Mouse (Mus musculus) ZHBTc4 (cell line): ENCODE data around the gene Mtmr14.

Experiments used
- DNase-seq: peaks from one replicate; pipeline ENCODE4 v3.0.0-alpha.2; 2011; ENCODE audit warnings: low read depth, low spot score

Mtmr14 gene

DNA sequence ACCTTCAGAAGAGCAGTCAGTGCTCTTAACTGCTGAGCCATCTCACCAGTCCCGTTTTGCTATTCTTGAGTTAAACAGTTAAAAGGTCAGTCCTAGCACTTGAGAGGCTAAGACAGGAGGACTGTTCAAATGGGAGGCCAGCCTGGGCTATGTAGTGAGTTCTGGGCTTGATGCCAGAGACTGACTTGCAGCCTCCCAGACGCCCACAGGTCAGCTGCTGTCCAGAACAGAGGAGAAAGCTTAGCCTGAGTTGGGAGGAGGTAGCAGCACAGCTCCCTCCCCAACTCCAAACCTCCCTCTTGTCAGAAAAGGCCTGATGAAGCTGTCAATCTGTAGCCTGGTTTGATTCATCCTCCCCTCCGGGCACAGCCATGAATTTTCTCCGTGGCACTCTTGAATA lies 39.2 kb downstream of the Mtmr14 start:
- DNase-seq, result no peak

DNA sequence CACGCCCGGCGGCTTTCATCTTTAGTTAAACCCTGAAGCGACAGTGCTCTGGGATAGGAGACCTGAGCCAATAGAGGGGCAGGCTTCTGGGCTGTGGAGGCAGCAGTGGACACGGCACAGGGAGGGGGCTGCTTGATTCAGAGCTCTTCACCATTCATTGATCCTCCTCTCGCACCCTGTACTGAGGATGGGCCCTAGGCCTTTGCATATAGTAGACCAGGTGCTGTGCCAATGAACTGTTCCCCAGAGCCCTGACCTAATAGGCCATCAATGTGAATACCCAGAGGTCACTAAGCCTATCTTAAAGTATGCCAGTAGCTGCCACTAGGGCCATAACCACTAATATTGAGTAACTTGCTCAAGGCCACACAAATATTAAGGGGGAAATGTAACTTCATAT lies 44.0 kb downstream of the Mtmr14 start:
- DNase-seq, result no peak

DNA sequence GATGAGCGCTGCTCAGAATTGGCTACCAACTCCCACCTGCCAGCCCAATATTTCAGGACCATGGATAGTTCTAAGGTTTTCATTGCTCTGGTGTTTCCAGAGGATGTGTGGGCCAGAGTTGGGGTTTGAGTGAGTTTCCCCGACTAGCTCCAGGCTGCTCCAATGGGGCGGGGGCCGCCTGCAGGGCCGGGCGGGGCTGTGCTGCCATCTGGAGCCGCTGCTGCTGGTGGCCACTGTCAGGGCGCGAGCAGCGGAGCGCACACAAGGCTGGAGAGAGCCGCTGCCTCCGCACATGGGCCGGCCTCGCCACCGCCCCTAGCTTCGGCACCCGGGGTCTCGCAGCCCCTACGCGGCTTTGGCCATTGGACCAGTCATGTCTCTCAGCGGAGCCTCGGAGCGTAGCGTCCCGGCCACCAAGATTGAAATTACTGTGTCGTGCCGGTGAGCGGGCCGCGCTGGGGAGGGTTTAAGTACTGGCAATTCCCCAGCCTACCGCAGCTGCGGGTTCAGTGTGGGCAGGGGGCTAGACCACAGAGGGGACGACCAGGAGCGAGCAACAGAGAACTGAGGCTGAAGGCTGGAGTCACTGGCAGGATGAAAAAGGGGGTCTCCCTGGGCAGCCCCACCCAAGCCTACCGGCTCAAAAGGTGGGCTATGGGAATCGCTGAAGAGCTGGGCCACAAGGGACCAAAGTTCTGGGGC lies 44.6 kb downstream of the Mtmr14 start, which contains the start of gene Cpne9:
Gene Cpne9, plus strand, starts transcription at position 207 of the 702 bp plus-strand sequence.
- DNase-seq, result peak; percentile 82

DNA sequence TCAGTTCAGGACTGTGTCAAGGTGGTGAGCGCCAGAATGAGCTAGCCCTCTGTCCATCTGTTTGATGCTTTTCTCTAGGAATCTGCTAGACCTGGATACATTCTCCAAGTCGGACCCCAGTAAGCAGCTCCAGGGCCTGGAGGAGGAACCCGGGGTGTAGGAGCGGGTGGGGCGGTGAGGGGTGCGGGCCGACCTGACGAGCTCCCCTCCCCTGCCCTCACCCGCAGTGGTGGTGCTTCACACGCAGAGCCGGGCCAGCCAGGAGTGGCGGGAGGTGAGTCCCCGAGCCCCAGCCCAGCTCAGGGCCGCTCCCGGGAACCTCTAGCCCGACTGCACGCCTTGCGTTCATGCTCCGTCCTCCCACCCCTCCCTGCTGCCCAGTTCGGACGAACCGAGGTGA lies 45.3 kb downstream of the Mtmr14 start:
- DNase-seq, result no peak

DNA sequence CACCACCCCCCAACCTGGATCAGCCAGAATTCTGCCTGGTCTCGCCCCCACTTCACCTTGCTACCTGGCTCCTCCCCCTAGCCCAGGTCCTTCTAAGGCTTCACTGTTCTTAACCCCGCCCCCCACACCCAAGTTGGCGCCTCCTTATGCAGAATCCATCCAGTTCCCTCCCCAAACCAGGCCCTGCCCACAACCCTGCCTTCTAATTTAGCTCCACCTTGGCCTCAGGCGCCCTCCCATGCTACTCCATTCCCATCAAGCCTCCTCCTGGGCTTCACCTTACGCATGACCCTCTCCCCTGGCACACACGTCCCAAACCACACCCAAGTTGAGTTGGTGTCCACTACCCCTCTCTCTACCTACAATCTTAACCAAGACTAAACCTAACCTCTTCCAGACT lies 45.9 kb downstream of the Mtmr14 start:
- DNase-seq, result peak; percentile 96

DNA sequence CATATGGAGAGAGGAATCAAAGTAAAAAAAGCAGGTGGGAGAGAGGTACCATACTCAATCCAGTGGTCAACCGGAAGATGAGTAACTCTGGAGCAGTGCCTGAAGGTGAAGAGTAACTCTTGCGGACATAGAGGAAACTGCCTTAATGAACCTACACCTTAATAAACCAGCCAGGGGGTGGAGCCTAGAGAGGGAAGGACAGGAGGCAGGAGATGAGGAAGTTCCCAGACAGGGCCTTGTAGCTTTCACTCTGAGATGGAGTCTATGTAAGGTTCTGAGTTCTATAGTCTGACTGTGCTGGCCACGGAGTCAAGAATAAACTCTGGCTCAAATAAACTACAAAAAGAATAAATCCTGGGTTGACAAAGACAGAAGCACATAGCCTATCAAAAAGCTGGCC lies 47.3 kb downstream of the Mtmr14 start:
- no peak for DNase-seq

DNA sequence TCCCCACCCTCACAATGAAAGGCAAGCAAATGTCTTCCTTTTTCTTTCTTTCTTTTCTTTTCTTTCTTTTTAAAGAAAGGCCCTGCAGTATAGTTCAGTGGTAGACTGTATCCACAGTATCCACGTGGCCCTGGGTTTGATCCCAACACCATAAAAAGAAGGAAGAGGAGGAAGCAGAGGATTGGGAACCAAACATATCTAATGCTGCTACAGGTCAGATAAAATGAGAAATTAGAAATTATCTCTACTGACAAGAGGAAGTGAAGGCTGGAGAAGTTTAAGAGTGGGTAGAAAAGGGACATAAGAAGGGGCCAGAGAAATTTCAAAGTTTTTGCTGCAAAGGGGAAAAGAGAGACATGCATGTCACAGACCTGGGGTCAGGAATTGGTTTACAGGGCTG lies 48.7 kb downstream of the Mtmr14 start:
- no peak for DNase-seq

DNA sequence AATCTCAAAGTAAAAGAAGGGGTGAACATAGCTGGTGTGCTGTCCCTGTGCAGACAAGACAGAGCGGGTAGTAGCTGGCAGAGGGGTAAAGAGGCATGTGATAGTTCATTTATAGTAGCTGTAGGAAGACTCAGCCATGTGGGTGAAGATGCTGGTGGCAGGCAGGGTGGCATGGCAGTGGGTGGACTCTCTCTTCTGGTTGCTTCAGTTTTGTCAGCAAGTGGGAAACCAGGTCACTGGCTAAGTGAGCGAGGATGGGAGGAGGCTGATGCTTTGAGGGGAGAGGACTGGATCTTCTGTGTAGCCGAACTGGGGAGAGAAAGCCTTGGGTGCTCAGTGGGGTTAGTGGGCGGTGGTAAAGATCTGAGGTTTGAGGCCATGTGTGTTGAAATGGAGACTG lies 49.6 kb downstream of the Mtmr14 start:
- no peak for DNase-seq

DNA sequence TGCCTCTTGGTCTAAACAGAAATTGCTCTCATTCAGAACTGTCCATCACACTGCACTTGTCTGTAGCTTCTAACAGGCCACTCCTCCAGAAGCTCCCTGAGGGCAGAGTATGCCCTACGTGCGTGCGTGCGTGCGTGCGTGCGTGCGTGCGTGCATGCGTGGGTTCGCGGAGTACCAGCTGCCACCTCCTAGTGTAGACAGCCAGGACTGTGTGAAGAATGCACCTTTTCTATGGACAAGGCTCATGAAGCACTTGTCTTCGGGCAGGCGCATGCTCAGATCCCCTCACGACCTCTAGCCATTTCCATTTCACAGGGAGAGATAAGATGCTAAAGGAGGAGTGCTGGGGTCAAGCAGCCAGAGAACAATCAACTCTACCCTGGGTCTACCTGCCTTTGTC lies 51.7 kb downstream of the Mtmr14 start:
- peak; percentile 87 for DNase-seq

DNA sequence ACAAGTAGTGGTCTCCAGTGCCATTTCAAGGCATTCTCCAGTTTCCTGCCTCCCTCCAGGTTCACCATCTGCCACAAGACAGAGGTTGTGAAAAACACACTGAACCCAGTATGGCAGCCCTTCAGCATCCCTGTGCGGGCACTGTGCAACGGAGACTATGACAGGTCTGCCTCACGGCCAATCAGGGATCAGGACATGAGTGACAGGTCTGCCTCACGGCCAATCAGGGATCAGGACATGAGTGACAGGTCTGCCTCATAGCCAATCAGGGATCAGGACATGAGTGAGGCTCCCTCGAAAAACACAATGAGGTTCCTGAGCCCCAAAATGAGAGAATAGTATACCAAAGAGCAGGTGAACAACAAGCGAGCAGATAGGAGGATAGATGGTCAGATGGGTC lies 52.7 kb downstream of the Mtmr14 start:
- peak; percentile 61 for DNase-seq

DNA sequence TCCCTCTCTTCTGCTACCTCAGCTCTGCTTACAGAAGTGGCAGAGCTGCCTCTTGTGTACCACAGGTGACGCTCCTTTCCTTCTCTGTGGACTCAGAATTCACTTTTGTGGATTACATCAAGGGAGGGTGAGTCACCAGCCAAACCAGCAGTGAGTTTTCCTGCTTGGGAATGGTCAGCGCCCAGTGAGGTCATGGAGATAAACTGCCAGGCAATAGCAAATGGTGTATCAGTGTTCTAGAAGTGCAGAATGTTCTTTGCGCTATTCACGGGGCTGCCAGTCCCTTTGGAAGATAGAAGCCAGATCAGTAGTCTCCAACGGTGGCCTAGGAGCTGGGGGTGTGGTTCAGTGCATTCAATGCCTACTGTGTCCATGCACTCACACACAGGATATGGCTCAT lies 55.3 kb downstream of the Mtmr14 start:
- no peak for DNase-seq

DNA sequence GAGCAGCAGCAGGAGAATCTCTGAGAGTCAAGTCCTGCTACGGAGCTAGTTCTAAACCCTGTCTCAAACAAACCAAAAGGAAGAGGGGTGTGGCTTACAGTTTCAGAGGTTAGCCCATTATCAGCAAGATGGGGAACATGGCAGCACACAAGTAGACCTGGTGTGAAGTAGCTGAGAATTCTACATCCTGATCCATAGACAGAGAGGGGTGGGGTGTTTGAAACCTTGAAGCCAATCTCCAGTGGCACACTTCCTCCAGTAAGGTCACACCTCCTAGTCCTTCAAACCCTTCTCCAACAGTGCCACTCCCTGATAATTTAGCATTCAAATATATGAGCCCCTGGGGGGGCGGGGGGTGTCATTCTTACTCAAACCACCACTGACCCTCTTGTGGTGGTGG lies 58.4 kb downstream of the Mtmr14 start:
- peak; percentile 37 for DNase-seq

DNA sequence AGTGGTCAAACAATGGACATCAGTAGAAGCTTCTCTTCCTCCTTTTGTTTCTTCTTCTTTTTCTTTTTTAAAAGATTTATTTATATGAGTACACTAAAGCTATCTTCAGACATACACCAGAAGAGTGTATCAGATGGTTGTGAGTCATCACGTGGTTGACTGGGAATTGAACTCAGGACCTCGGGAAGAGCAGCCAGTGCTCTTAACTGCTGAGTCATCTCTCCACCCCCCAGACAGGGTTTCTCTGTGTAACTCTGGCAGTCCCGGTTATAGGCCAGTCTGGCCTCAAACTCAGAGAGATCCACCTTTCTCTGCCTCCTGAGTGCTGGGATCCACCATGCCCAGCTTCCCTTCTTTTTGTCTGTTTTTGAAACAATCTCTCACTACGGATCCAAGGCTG lies 59.0 kb downstream of the Mtmr14 start:
- DNase-seq, result peak; percentile 51

DNA sequence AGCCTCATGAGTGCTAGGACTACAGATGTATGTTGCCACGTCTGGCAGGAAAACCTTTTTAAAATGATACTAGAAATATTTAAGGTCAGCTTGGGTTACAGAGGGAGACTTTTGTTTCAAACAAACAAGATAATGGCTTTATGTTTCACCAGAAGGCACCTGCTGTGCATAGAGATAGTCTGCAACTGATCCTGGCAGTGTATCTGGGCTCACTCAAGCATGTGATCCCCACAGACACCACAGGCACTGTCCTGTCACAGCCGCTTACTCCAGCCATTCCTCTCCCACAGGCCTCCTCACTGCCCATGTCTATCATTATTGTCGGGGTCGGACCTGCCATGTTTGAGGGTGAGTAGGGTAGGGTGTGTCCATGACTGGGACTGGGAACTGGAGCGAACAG lies 63.7 kb downstream of the Mtmr14 start:
- no peak for DNase-seq

DNA sequence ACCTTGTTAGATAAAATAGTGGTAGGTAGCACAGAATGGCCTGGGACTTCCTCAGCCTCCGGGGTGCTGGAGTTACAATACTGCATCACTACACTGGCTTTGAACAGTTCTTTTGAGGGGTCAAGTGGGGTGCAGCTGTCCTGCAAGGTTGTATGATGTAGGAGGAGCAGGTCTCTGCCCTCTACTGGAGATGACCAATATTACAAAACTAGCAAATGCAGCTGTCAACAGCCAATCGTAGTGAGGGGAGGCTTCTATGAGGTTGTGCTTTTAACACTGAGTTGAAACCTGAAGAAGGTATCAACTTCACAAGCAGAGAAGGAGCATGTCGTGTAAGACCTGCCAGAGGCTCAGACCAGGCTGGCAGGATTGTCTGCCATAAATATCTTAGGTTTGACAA lies 64.6 kb downstream of the Mtmr14 start:
- peak; percentile 56 for DNase-seq

DNA sequence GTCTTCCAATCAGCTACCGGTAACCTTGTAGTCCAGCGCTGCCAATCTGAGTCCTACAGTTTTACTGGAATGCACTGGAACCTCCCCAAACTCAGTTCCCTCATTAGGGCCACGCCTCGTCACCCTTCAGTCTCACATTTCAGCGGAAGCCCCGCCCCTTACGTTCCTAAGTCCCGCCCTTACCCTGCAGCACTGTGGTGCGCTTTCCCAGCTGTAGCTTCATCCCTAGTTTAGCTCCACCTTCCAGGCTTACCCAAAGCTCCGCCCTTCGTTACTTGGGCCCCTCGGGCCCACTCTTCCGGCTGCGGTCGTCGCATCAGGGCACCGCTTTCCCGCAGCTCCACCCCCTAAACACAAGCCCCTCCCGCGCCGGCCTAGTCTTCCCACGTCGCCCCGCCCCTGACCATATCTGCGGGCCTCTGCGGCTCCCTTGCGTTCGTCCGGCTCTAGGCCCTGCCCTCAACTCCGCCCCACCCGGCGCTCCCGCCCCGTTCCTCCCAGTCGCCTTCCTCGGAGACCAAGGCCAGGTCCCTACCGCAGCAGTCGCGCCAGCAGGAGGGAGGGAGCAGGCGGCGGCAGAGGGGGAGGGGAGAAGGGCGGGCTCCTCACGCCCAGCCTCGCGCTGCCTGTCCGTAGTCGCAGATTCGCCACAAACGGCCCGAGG lies 68.8 kb downstream of the Mtmr14 start:
- peak; percentile 100 for DNase-seq

DNA sequence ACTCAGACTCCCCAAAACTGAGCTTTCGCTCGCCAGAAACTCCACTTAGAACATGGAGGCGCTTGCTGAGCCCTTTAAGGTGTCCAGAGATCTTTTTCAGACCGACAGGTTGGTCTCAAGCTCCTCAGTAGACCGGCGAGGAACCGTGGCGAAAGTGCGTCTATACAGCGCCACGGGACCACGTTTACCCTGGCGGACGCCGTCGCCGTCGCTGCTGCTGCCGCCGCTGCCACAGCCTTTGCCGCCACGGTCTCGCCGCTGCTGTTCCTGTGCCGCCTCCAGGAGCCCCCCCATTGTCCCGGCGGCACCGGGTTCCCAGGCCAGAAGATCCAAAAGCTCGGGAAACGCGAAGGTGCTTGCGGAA lies 69.3 kb downstream of the Mtmr14 start, which contains the start of gene Brpf1:
Gene Brpf1, plus strand, starts transcription at position 152 of the 364 bp plus-strand sequence.
- DNase-seq, result no peak

DNA sequence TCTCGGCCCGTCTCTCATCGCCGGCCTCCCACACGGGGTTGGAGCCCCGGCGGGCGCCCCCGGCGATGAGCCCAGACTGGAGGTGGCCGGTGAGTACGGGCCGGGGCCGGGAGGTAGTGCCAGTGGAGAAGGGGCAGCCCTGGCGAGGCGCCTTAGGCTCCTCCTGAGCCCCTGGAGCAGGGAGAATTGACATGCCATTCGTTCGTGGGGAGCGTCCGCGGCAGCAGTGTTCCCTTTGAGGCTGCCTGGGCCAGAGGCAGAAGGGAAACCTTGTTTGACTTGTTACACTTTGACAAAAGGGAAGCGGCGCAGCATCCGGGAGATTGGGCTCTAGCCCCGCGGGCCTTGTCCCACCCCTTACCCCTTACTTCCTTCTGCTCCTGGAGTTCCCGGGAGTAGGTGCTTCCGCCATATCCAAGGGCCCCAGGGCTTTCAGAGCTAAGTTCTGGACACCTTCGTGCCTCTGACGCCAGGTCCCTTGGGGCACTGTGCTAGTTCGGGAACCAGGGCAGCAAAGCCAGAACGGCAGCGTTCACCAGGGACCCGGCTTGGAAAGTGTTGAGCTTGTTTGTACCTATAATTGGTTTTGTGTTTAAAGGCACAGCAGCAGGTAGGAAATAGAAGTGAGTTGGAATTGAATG lies 70.0 kb downstream of the Mtmr14 start:
- DNase-seq, result peak; percentile 82

DNA sequence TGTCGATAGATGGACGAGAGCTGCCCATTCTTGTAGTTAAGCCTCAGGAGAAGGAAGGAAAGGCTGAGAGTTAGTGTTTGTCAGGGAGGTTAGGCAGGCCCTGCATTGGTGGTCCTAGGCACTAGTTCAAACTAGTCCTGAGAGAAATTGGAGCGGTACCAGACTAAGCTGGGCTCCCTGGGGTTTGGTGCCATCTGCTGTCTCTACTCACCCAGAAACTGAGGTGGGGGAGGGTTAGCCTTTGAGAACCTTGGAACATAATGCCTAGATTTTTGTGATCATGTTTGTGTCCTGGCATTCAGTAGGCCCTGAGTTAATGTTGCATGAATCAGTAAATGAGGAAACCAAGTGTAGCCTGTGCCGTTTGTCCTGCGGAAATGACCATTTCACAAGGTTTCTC lies 70.5 kb downstream of the Mtmr14 start:
- peak; percentile 35 for DNase-seq

DNA sequence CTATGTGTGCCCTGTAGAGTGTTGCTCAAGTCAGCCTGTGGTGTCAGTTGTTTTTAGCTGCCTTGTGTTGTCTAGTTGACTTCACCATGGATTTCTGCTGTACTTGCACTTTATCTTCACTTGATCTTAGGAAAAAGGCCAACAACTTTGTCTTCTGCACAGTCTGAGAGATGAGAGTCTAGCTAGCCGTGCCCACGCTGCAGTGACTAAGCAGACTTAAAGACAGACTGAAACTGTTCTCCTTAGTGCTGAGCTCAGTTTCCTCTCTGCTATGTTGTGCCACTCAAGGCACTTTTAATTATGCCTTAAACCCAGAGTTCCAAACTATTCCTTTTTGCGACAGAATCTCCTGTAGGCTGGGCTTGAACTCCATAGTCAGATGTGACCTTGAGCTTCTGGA lies 78.3 kb downstream of the Mtmr14 start:
- no peak for DNase-seq

DNA sequence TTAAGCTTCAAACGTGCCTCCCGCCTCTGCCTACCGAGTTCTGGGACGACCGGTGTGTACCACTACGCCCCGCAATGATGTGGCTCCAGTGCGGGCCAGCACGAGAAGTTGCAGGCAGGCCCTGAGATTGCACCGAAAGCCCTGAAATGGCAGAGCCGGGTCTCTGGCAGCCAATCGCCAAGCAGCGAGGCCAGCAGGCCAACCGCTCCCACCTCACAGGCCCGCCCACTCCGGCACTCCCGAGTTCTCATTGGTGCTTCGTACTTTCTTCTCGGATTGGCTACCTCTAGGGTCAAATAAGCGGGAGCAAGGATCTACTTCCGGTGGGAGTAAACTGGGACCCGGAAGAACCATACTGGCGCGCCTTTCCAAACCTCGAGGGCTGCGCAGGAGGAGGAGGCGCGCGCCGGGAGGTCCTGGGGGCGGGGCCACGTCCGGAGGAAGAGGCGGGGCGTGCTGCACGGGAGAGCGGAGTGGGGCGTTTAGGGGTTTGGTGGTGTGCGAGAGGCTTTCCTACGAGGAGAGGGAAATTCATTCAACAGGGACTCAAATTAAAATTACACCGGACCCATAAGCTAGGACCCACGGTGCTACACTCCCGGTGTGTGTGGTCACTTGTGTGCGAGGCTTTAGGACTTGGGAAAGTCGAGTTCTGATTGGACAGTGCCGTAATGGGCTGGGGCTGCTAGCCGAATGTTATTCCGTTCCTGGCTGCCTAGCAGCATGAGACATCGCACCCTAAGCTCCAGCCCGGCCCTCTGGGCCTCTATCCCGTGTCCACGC lies 89.1 kb downstream of the Mtmr14 start, which contains the start of gene Ogg1:
Gene Ogg1, plus strand, starts transcription at position 440 of the 783 bp plus-strand sequence.
- DNase-seq, result peak; percentile 99

DNA sequence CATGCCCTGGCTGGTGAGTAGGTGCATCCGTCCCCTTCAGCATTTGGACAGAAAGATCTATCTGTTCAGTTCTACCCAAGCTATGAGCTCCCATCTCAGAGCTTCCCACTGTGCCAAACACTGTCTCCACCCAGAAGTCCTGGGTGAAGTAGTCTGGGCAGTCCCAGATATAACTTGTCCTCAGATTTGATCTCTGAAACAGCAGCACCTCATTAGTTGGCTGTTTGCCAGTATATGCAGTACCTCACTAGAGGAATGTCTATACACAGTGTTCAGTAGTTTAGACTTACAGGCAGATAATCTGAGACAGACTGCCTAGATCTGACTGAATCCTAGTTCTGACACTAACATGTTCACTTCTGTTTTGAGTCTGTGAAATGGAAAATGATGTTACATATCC lies 91.8 kb downstream of the Mtmr14 start:
- no peak for DNase-seq
